24 mouse cellular contexts compared by ENCODE assay signal in the genomic region with DNA sequence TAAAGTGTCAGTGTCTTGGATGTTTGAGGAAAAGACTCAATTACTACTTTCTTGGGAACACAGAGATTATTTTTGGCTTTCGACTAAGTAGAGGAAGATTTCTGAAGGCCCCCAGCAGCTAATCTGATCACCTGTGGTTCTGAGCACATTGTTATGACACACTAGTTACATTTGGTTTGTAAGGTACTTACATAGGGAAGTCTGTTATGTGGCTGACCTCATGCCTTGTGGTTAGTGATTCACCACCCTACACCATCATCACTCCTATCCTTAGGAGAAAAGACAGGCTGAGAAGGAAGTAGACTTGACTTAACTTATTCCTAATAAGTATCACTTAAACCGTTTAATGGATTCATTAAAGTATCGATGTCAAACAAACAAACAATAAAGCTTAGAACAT.
A peak's percentile ranks its signal among the peaks of the same experiment; 100 is the strongest.
DNase-seq lines count a peak whose midpoint lies in the region; ATAC-seq and TF ChIP-seq lines count a peak whose summit lies in the region.
"Had no signal": no experiment of that assay in that cellular context is flagged by ENCODE, and none has a peak within 500 bp of the region (broad histone marks: within the 10 kb centered on the region; RNA-seq: fewer than 3 reads in every experiment).

No protein-coding gene starts in this region.

- TF ChIP-seq POLR2A in cerebellum, adult 2 months (IDR thresholded peaks at IDR 0.05; ENCODE audit: borderline replicate concordance, insufficient read depth, low read length), result no peak

- no peak overlapping the region for H3K4me3 ChIP-seq in cerebellum, adult 2 months (replicated peaks; ENCODE audit: insufficient read depth, low read depth, low read length)
- H3K4me3 ChIP-seq in intestine, postnatal 0 days (ENCODE audit: low read depth, low read length), result no peak overlapping the region
- H3K4me3 ChIP-seq: embryonic facial prominence, embryonic 13.5 days; embryonic facial prominence, embryonic 15.5 days; erythroblast, embryonic 14.5 days; forebrain, embryonic 10.5 days; forebrain, embryonic 12.5 days had no signal

- H3K4me2 ChIP-seq in intestine, postnatal 0 days (replicated peaks; ENCODE audit: low read depth), result no peak overlapping the region
- H3K4me2 ChIP-seq: embryonic facial prominence, embryonic 13.5 days; embryonic facial prominence, embryonic 15.5 days; forebrain, embryonic 12.5 days had no signal

- no peaks in the 10 kb centered on the region for H3K36me3 ChIP-seq in intestine, postnatal 0 days (ENCODE audit: control insufficient read depth, insufficient read depth)
- H3K36me3 ChIP-seq: embryonic facial prominence, embryonic 13.5 days; embryonic facial prominence, embryonic 15.5 days; forebrain, embryonic 10.5 days; forebrain, embryonic 12.5 days; G1E had no signal

- H3K4me1 ChIP-seq in cerebellum, adult 2 months (ENCODE audit: control insufficient read depth, insufficient read depth, low read length), result no peaks in the 10 kb centered on the region; the same call in 1 of the 2 replicates
- H3K4me1 ChIP-seq in intestine, postnatal 0 days (replicated peaks; ENCODE audit: control insufficient read depth, insufficient read depth, low read length), result no peaks in the 10 kb centered on the region
- H3K4me1 ChIP-seq: embryonic facial prominence, embryonic 13.5 days; embryonic facial prominence, embryonic 15.5 days; forebrain, embryonic 10.5 days; forebrain, embryonic 12.5 days had no signal

- no peak for ATAC-seq in intestine, postnatal 0 days
- ATAC-seq: CD4-positive, CD25-positive, alpha-beta regulatory T cell, adult 4 months; forebrain, embryonic 14.5 days; forebrain, embryonic 16.5 days had no signal

- DNase-seq in 3134 (ENCODE audit: extremely low read depth, insufficient read length, low spot score) (peak; percentile 52), 416B (ENCODE audit: low read depth) (peak; percentile 23), NIH3T3 (ENCODE audit: low read depth) (peak; percentile 65)
- no peak for DNase-seq in cerebellum, adult 2 months
- no peak for DNase-seq in embryo, embryonic 9.5 days (ENCODE audit: extremely low spot score)
- DNase-seq: adrenal gland, adult 2 months; adrenal gland, postnatal 10 days; adrenal gland, postnatal 25 days; cerebellum, adult 11 months; cerebellum, adult 18-20 months; cerebellum, adult 9-10 months; cerebellum, postnatal 10 days; cerebellum, postnatal 25 days had no signal

- H3K9ac ChIP-seq in intestine, postnatal 0 days (ENCODE audit: low read depth, low read length), result no peak overlapping the region
- H3K9ac ChIP-seq: embryonic facial prominence, embryonic 13.5 days; embryonic facial prominence, embryonic 15.5 days; forebrain, embryonic 12.5 days had no signal

- TF ChIP-seq CTCF in cerebellum, adult 2 months (IDR thresholded peaks at IDR 0.05; ENCODE audit: borderline replicate concordance, insufficient read depth, low read depth, low read length), result no peak
- TF ChIP-seq CTCF in intestine, postnatal 0 days (IDR thresholded peaks at IDR 0.05; ENCODE audit: low read depth), result no peak

- WGBS in cerebellum, adult 2 months, result 93% methylated on average over 3 of the region's 3 CpGs
- WGBS in intestine, postnatal 0 days, result 90% methylated on average over 3 of the region's 3 CpGs

- H3K27me3 ChIP-seq in cerebellum, adult 2 months (ENCODE audit: control insufficient read depth, insufficient read depth, low read length), result no peaks in the 10 kb centered on the region
- H3K27me3 ChIP-seq in intestine, postnatal 0 days (replicated peaks; ENCODE audit: control insufficient read depth, insufficient read depth, low read length), result no peaks in the 10 kb centered on the region
- H3K27me3 ChIP-seq: CH12.LX; embryonic facial prominence, embryonic 13.5 days; embryonic facial prominence, embryonic 15.5 days; forebrain, embryonic 12.5 days had no signal

- no peak overlapping the region for H3K27ac ChIP-seq in cerebellum, adult 2 months (ENCODE audit: insufficient read depth, low read length)
- H3K27ac ChIP-seq in intestine, postnatal 0 days (ENCODE audit: low read depth, low read length), result no peak overlapping the region
- H3K27ac ChIP-seq: embryonic facial prominence, embryonic 13.5 days; embryonic facial prominence, embryonic 15.5 days; forebrain, embryonic 10.5 days; forebrain, embryonic 12.5 days had no signal

- H3K9me3 ChIP-seq in intestine, postnatal 0 days (ENCODE audit: control insufficient read depth), result no peaks in the 10 kb centered on the region
- H3K9me3 ChIP-seq: embryonic facial prominence, embryonic 13.5 days; embryonic facial prominence, embryonic 15.5 days; forebrain, embryonic 10.5 days; forebrain, embryonic 12.5 days had no signal

Comparison
In these comparisons a context has a peak if more than half of its experiments do, and no peak if none do; other contexts are left out.
1. DNase-seq: peak in 3134 (single experiment), 416B (single experiment) and NIH3T3 (single experiment); none in cerebellum, adult 2 months (0 of 2) and embryo, embryonic 9.5 days (single experiment).